Mouse (Mus musculus): ENCODE results near the gene G3bp1.

GRCm38 (mm10) chr11:55428186-55429012 lies 41.1 kb upstream of the G3bp1 start:
- no peak for TF ChIP-seq GATA1 (IDR thresholded peaks at IDR 0.05; ENCODE audit: low read length)
- TF ChIP-seq TAL1 (IDR thresholded peaks at IDR 0.05; ENCODE audit: low read length), result no peak
